Mouse (Mus musculus) embryonic fibroblast, embryonic 13.5 days (primary cell): ENCODE measurements at regions not wholly inside any gene's neighbourhood (a gene's known extent, or its start where the extent isn't known, plus 50 kb on each side); places are given as distances from the start of the nearest gene placed in this dataset.

Source experiments
- CTCF ChIP-seq: IDR thresholded peaks from 2 replicates; pipeline ENCODE4 v1.5.1; 2011; ENCODE audit warnings: mild to moderate bottlenecking, control low read depth, low read length, moderate library complexity, borderline replicate concordance; ENCODE audit not compliant: insufficient read depth
- POLR2A ChIP-seq: IDR thresholded peaks from 2 replicates; pipeline ENCODE4 v1.6.1; 2011; ENCODE audit warnings: low read depth, mild to moderate bottlenecking, control low read depth, low read length, moderate library complexity

GRCm38 (mm10) chr6:99918351-99918750 lies 192.2 kb upstream of the Prok2 start:
- TF ChIP-seq CTCF (no peak), POLR2A (no peak)
